Mouse (Mus musculus) 3134 (cell line): ENCODE measurements around the gene Abt1.

ENCODE experiments used
- DNase-seq: peaks from one replicate; pipeline ENCODE4 v3.0.0-alpha.2; 2011; ENCODE audit warnings: low spot score; ENCODE audit not compliant: insufficient read length; ENCODE audit errors: extremely low read depth

Gene Abt1

GRCm38 (mm10) chr13:23423286-23424051 lies at the start of gene Abt1:
Gene Abt1, minus strand, starts transcription at chr13:23423866.
- peak; percentile 90 for DNase-seq

- DNase-seq: peak; percentile 63
Observed at GRCm38 (mm10) chr13:23466911-23467310, 43.2 kb upstream of the Abt1 start.

- DNase-seq: no peak
Observed at GRCm38 (mm10) chr13:23466306-23466705, 42.6 kb upstream of the Abt1 start.

- no peak for DNase-seq
Observed at GRCm38 (mm10) chr13:23465600-23466109, 42.0 kb upstream of the Abt1 start, which contains the start of gene Btn1a1. Gene Btn1a1, minus strand, starts transcription at chr13:23465901.

- DNase-seq: no peak
Observed at GRCm38 (mm10) chr13:23464841-23465366, 41.2 kb upstream of the Abt1 start.

- no peak for DNase-seq
Observed at GRCm38 (mm10) chr13:23464224-23464637, 40.6 kb upstream of the Abt1 start.

- DNase-seq: peak; percentile 73
Observed at GRCm38 (mm10) chr13:23463381-23464223, 39.9 kb upstream of the Abt1 start.

GRCm38 (mm10) chr13:23462669-23463068 lies 39.0 kb upstream of the Abt1 start:
- DNase-seq: no peak

- DNase-seq: no peak
Observed at GRCm38 (mm10) chr13:23462063-23462462, 38.4 kb upstream of the Abt1 start.

GRCm38 (mm10) chr13:23459264-23459846 lies 35.7 kb upstream of the Abt1 start:
- no peak for DNase-seq

- DNase-seq: no peak
Observed at GRCm38 (mm10) chr13:23453926-23454325, 30.3 kb upstream of the Abt1 start.

GRCm38 (mm10) chr13:23453362-23453862 lies 29.7 kb upstream of the Abt1 start:
- DNase-seq: peak; percentile 90

GRCm38 (mm10) chr13:23450398-23450797 lies 26.7 kb upstream of the Abt1 start:
- peak; percentile 62 for DNase-seq

- DNase-seq: peak; percentile 92
Observed at GRCm38 (mm10) chr13:23449235-23450095, 25.8 kb upstream of the Abt1 start.

- DNase-seq: no peak
Observed at GRCm38 (mm10) chr13:23448758-23449157, 25.1 kb upstream of the Abt1 start.

GRCm38 (mm10) chr13:23446498-23446952 lies 22.9 kb upstream of the Abt1 start:
- peak; percentile 72 for DNase-seq

- peak; percentile 90 for DNase-seq
Observed at GRCm38 (mm10) chr13:23445561-23446320, 22.1 kb upstream of the Abt1 start.

- DNase-seq: no peak
Observed at GRCm38 (mm10) chr13:23445156-23445555, 21.5 kb upstream of the Abt1 start.

GRCm38 (mm10) chr13:23444451-23444850 lies 20.8 kb upstream of the Abt1 start:
- DNase-seq: no peak
